Mouse (Mus musculus): ENCODE data around the gene Grid2. TPM values are rescaled to one million over a fixed set of nuclear protein-coding genes. Genes with fewer than 3 reads are reported as not detected.

Grid2 gene
- polyA plus RNA-seq, 1 experiment from 2014 or later: 0.40 TPM

- no peaks in the 10 kb centered on the region for H3K36me3 ChIP-seq (ENCODE audit: control insufficient read depth, insufficient read depth)
- H3K4me1 ChIP-seq (replicated peaks; ENCODE audit: control insufficient read depth, insufficient read depth, low read length): no peaks in the 10 kb centered on the region
- H3K4me3 ChIP-seq (ENCODE audit: low read depth, low read length): no peak overlapping the region
- no peak for ATAC-seq
- TF ChIP-seq CTCF (IDR thresholded peaks at IDR 0.05; ENCODE audit: low read depth): no peak
- H3K27ac ChIP-seq (ENCODE audit: low read depth, low read length): no peak overlapping the region
- WGBS: 89% methylated on average over 4 of the region's 4 CpGs
- no peaks in the 10 kb centered on the region for H3K27me3 ChIP-seq (replicated peaks; ENCODE audit: control insufficient read depth, insufficient read depth, low read length)
- H3K9ac ChIP-seq (ENCODE audit: low read depth, low read length): no peak overlapping the region
- H3K4me2 ChIP-seq (replicated peaks; ENCODE audit: low read depth): no peak overlapping the region
- no peaks in the 10 kb centered on the region for H3K9me3 ChIP-seq (ENCODE audit: control insufficient read depth)
These were observed 1142.9 kb downstream of the Grid2 start for GRCm38 (mm10) chr6:64398413-64399098.

GRCm38 (mm10) chr6:64427658-64428057, 1172.0 kb downstream of the Grid2 start:
- no peak for ATAC-seq
- no peak overlapping the region for H3K9ac ChIP-seq (ENCODE audit: low read depth, low read length)
- H3K4me1 ChIP-seq (replicated peaks; ENCODE audit: control insufficient read depth, insufficient read depth, low read length): no peaks in the 10 kb centered on the region

DNA sequence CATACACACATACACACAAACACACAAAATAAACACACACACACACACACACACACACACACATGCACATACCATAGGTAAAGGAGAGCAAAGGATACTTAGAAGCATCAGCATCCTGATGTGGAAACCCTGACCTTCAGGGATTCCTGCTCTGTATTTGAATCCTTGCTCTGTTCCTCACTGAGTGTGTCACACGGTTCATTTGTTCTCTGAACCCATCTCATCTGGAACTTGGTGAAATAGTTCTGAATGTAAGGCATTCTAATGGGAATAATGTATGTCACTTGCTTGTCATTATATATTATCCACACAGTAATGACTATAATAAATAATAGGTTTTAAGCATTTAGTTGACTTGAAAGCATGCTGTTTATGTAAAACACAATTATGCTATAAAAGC, 1173.2 kb downstream of the Grid2 start:
- H3K36me3 ChIP-seq (ENCODE audit: control insufficient read depth, insufficient read depth): no peaks in the 10 kb centered on the region
- no peak overlapping the region for H3K27ac ChIP-seq (ENCODE audit: low read depth, low read length)
- no peak for ATAC-seq
- H3K4me1 ChIP-seq (replicated peaks; ENCODE audit: control insufficient read depth, insufficient read depth, low read length): no peaks in the 10 kb centered on the region
- TF ChIP-seq CTCF (IDR thresholded peaks at IDR 0.05; ENCODE audit: low read depth): no peak
- WGBS: 48% methylated on average over 1 of the region's 1 CpGs
- H3K27me3 ChIP-seq (replicated peaks; ENCODE audit: control insufficient read depth, insufficient read depth, low read length): no peaks in the 10 kb centered on the region
- no peaks in the 10 kb centered on the region for H3K9me3 ChIP-seq (ENCODE audit: control insufficient read depth)
- no peak overlapping the region for H3K4me2 ChIP-seq (replicated peaks; ENCODE audit: low read depth)
- H3K9ac ChIP-seq (ENCODE audit: low read depth, low read length): no peak overlapping the region
- no peak overlapping the region for H3K4me3 ChIP-seq (ENCODE audit: low read depth, low read length)

More at GRCm38 (mm10) chr6:64427658-64428057, 1172.0 kb downstream of the Grid2 start:
- Histone ChIP-seq H3K4me3 (ENCODE audit: low read depth, low read length) (no peak overlapping the region), H3K27ac (ENCODE audit: low read depth, low read length) (no peak overlapping the region), H3K36me3 (ENCODE audit: control insufficient read depth, insufficient read depth) (no peaks in the 10 kb centered on the region), H3K9me3 (ENCODE audit: control insufficient read depth) (no peaks in the 10 kb centered on the region), H3K4me2 (replicated peaks; ENCODE audit: low read depth) (no peak overlapping the region), H3K27me3 (replicated peaks; ENCODE audit: control insufficient read depth, insufficient read depth, low read length) (no peaks in the 10 kb centered on the region)
- no peak for TF ChIP-seq CTCF (IDR thresholded peaks at IDR 0.05; ENCODE audit: low read depth)

GRCm38 (mm10) chr6:64448127-64448526, 1192.5 kb downstream of the Grid2 start:
- Histone ChIP-seq H3K4me3 (ENCODE audit: low read depth, low read length) (no peak overlapping the region), H3K9ac (ENCODE audit: low read depth, low read length) (no peak overlapping the region), H3K4me2 (replicated peaks; ENCODE audit: low read depth) (no peak overlapping the region), H3K4me1 (replicated peaks; ENCODE audit: control insufficient read depth, insufficient read depth, low read length) (no peaks in the 10 kb centered on the region), H3K27me3 (replicated peaks; ENCODE audit: control insufficient read depth, insufficient read depth, low read length) (no peaks in the 10 kb centered on the region), H3K9me3 (ENCODE audit: control insufficient read depth) (no peaks in the 10 kb centered on the region), H3K36me3 (ENCODE audit: control insufficient read depth, insufficient read depth) (no peaks in the 10 kb centered on the region), H3K27ac (ENCODE audit: low read depth, low read length) (no peak overlapping the region)
- TF ChIP-seq CTCF (IDR thresholded peaks at IDR 0.05; ENCODE audit: low read depth): no peak
- WGBS: 84% methylated on average over 5 of the region's 5 CpGs
- ATAC-seq: no peak

DNA sequence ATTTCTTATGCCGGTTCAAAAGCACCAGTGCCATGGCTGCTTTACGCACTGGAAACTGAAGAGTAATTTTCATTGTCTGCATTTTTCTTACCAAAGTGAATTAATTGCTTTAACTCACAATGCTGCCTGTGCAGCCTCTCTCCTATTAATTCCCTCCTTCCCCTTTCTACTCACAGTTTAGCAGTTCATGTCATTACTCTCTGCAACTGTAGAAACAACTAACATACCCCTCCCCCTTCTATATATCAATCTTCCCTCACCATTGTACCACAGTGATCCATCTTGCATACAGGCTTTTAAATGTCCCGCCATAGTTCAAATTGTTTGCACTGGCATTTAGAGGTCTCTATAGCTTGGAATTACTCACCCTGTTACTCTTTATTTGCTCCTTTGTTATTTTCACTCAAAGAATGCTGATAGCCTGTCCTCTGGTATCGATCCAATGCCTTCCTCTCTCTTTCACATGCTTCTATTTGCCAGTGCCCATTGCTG, 1193.2 kb downstream of the Grid2 start:
- TF ChIP-seq CTCF (IDR thresholded peaks at IDR 0.05; ENCODE audit: low read depth): no peak
- Histone ChIP-seq H3K4me1 (replicated peaks; ENCODE audit: control insufficient read depth, insufficient read depth, low read length) (no peaks in the 10 kb centered on the region), H3K4me3 (ENCODE audit: low read depth, low read length) (no peak overlapping the region), H3K27ac (ENCODE audit: low read depth, low read length) (no peak overlapping the region), H3K4me2 (replicated peaks; ENCODE audit: low read depth) (no peak overlapping the region), H3K36me3 (ENCODE audit: control insufficient read depth, insufficient read depth) (no peaks in the 10 kb centered on the region), H3K27me3 (replicated peaks; ENCODE audit: control insufficient read depth, insufficient read depth, low read length) (no peaks in the 10 kb centered on the region), H3K9me3 (ENCODE audit: control insufficient read depth) (no peaks in the 10 kb centered on the region), H3K9ac (ENCODE audit: low read depth, low read length) (no peak overlapping the region)
- no peak for ATAC-seq
- 62% methylated on average over 4 of the region's 4 CpGs for WGBS

GRCm38 (mm10) chr6:64450770-64451169, 1195.1 kb downstream of the Grid2 start:
- Histone ChIP-seq H3K4me2 (replicated peaks; ENCODE audit: low read depth) (no peak overlapping the region), H3K9me3 (ENCODE audit: control insufficient read depth) (no peaks in the 10 kb centered on the region), H3K36me3 (ENCODE audit: control insufficient read depth, insufficient read depth) (no peaks in the 10 kb centered on the region), H3K4me1 (replicated peaks; ENCODE audit: control insufficient read depth, insufficient read depth, low read length) (no peaks in the 10 kb centered on the region), H3K27ac (ENCODE audit: low read depth, low read length) (no peak overlapping the region), H3K4me3 (ENCODE audit: low read depth, low read length) (no peak overlapping the region), H3K9ac (ENCODE audit: low read depth, low read length) (no peak overlapping the region), H3K27me3 (replicated peaks; ENCODE audit: control insufficient read depth, insufficient read depth, low read length) (no peaks in the 10 kb centered on the region)
- WGBS: 87% methylated on average over 3 of the region's 3 CpGs
- no peak for TF ChIP-seq CTCF (IDR thresholded peaks at IDR 0.05; ENCODE audit: low read depth)
- ATAC-seq: no peak
